Mouse (Mus musculus) spleen, adult 2 months (tissue): Measurements from ENCODE around the gene Exoc6. TPM values are rescaled to one million over a fixed set of nuclear protein-coding genes. Genes with fewer than 3 reads are reported as not detected.
"Not testable (repeated sequence)": the region's sequence is repeated elsewhere in the genome, so short reads cannot be mapped to it uniquely, and the experiment has no call there.

ENCODE experiments used
- DNase-seq, 2 experiments: peaks; one replicate each; pipeline versions ENCODE4 v3.0.0 to v3.0.0-alpha.2; 2012 to 2021; ENCODE audit warnings: low spot score in 2 of 2, low read depth in 1 of 2
- H3K27ac ChIP-seq: fragments of 200-500 bp; 2 replicates; pipeline ENCODE4 v1.5.1; 2012; ENCODE audit warnings: low read length, inconsistent platforms; ENCODE audit not compliant: insufficient read depth
- H3K27me3 ChIP-seq: fragments of 200-500 bp; 2 replicates; pipeline ENCODE4 v1.6.1; 2012; ENCODE audit warnings: mild to moderate bottlenecking, moderate library complexity, low read length, inconsistent platforms; ENCODE audit not compliant: control insufficient read depth, insufficient read depth
- H3K36me3 ChIP-seq: fragments of 200-500 bp; 2 replicates; pipeline ENCODE4 v1.6.1; 2012; ENCODE audit warnings: mild to moderate bottlenecking, low read length, inconsistent platforms; ENCODE audit not compliant: control insufficient read depth, insufficient read depth
- H3K4me1 ChIP-seq: fragments of 200-500 bp; 2 replicates; pipeline ENCODE4 v1.6.1; 2011; ENCODE audit warnings: inconsistent platforms; ENCODE audit not compliant: control insufficient read depth, insufficient read depth, insufficient read length
- H3K4me3 ChIP-seq: fragments of 200-500 bp; 2 replicates; pipeline ENCODE4 v1.5.1; 2011; ENCODE audit warnings: mild to moderate bottlenecking, inconsistent platforms; ENCODE audit not compliant: insufficient read depth, insufficient read length; ENCODE audit errors: extremely low read depth
- CTCF ChIP-seq: fragments of 200-500 bp; IDR thresholded peaks from 2 replicates; pipeline ENCODE4 v1.5.1; 2011; ENCODE audit warnings: mild to moderate bottlenecking, inconsistent platforms; ENCODE audit not compliant: insufficient read depth, insufficient read length, insufficient replicate concordance; ENCODE audit errors: extremely low read depth
- POLR2A ChIP-seq: fragments of 200-500 bp; IDR thresholded peaks from 2 replicates; pipeline ENCODE4 v1.6.1; 2011; ENCODE audit warnings: low read depth, low read length, inconsistent platforms
- WGBS: fragments of 180-500 bp; shearing (Covaris S2); methylation state at CpG from one replicate; pipeline ENCODE4 v1.1.7; 2018; 5-methylcytosine and 5-hydroxymethylcytosine counted together
- polyA plus RNA-seq: library from polyadenylated mRNA; depleted of rRNA; stranded (reverse); fragments of >200 nt; gene quantifications from 2 replicates; pipeline ENCODE4 v1.2.3, GENCODE M21; 2012

The Exoc6 gene
- polyA plus RNA-seq, 1 experiment: 8.6 TPM

DNA sequence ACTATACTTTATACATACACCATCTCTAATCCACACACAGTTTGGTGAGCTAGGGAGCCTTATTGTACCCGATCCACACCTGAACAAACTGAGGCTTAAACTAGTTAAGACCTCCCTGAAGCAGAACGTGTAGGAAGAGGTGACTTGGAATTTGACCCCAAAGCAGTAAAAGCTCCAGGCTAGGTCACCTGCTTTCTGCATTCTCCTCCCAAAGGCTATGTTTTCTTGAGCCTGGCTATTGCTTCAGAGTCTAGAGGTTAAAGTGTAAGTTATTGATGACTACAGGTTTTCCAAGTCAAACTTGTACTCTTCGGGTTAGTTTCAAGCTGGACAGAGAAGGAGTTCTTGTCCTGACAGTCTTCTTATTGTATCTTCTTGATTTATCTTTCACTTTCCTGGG is 5.0 kb upstream of the Exoc6 start:
- TF ChIP-seq POLR2A: no peak
- TF ChIP-seq CTCF: no peak
- H3K36me3 ChIP-seq: no peaks in the 10 kb centered on the region
- no peak overlapping the region for H3K4me3 ChIP-seq
- 82% methylated on average over 3 of the region's 3 CpGs for WGBS
- H3K4me1 ChIP-seq: peaks cover 6% of the 10 kb centered on the region; the same call in 1 of the 2 replicates
- no peak overlapping the region for H3K27ac ChIP-seq
- no peak for DNase-seq
- H3K27me3 ChIP-seq: no peaks in the 10 kb centered on the region

GRCm38 (mm10) chr19:37545725-37546124 is 4.5 kb upstream of the Exoc6 start:
- Histone ChIP-seq H3K4me3 (no peak overlapping the region), H3K4me1 (peaks cover 6% of the 10 kb centered on the region; the same call in 1 of the 2 replicates), H3K27me3 (no peaks in the 10 kb centered on the region), H3K36me3 (no peaks in the 10 kb centered on the region), H3K27ac (peak overlapping the region; percentile 41; the same call in 1 of the 2 replicates)
- DNase-seq: no peak
- TF ChIP-seq POLR2A: no peak
- TF ChIP-seq CTCF: no peak
- 91% methylated on average over 6 of the region's 6 CpGs for WGBS

DNA sequence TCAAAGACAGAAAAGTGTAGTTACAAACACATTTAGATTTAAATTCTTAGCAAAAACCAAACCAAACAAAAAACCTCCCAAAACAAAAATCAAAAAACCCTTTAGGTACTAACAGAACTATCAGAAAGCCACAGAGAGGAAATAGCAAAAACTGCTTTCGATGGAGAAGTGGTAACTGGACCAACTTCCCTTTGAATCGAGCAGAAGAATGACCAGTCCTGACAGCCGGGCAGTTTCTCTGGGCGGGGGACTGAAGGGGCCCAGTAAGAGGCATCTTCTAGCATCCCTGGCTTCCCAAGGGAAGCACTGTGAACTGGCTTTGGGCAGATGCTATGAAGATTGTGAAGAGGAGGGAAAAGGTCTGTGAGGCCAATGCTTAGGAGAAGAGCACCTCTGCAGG is 3.4 kb upstream of the Exoc6 start:
- H3K27ac ChIP-seq: peak overlapping the region; percentile 26
- no peak overlapping the region for H3K4me3 ChIP-seq
- H3K4me1 ChIP-seq: peaks cover 6% of the 10 kb centered on the region; the same call in 1 of the 2 replicates
- no peaks in the 10 kb centered on the region for H3K27me3 ChIP-seq
- WGBS: 11% methylated on average over 4 of the region's 4 CpGs
- no peak for DNase-seq
- H3K36me3 ChIP-seq: no peaks in the 10 kb centered on the region
- TF ChIP-seq POLR2A: no peak
- TF ChIP-seq CTCF: no peak

- Histone ChIP-seq H3K27me3 (no peaks in the 10 kb centered on the region), H3K36me3 (peaks cover 1% of the 10 kb centered on the region; the same call in 1 of the 2 replicates), H3K27ac (peak overlapping the region; percentile 99), H3K4me1 (peaks cover 13% of the 10 kb centered on the region), H3K4me3 (peak overlapping the region; percentile 99)
- WGBS: 6% methylated on average over 8 of the region's 8 CpGs
- TF ChIP-seq POLR2A: no peak
- DNase-seq: no peak
These were observed 885 bp downstream of the Exoc6 start for GRCm38 (mm10) chr19:37551040-37551566.

DNA sequence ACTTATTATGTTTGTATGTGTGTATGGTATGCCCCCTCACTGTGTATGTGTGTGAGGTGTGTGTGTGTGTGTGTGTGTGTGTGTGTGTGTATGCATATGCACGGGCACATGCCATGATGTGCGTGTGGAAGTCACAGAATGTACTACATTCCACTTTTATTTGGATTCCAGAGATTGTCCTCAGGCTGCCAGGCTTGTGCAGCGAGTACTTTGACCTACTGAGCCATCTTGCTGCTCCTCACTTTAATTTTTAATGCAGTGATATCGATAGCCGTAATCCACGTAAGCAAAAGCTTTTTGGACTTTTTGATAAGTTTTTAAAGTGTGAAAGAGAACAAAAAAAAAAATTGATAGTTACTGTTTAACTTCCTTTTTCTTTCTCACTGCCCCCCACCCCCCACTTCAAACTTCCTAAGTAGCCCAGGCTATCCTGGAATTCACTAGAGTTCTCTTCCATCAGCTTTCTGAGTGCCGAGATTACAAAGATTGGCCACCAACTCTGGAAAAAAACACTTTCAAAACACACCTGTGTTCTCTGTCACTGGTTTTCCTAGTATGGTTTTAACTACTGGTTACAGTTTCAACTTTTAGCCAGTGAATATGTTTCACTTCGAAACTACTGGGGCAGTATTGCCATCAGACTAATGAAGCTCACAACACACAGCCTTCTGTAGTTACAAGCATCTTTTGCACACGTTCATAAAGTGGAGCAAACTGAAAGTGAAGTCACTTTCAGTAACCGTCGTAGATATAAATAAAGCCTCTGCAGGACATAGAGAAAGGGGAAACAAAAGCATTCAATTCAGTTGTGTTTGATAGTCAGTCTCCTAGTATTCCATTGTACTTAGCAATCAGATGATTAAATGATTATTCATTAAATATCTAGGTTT is 3.4 kb downstream of the Exoc6 start:
- TF ChIP-seq POLR2A: no peak
- no peak for TF ChIP-seq CTCF
- peak overlapping the region; percentile 84 for H3K27ac ChIP-seq
- H3K27me3 ChIP-seq: no peaks in the 10 kb centered on the region
- no peak overlapping the region for H3K4me3 ChIP-seq
- peak in 1 of 2 experiments; percentile 48 for DNase-seq
- H3K4me1 ChIP-seq: peaks cover 9% of the 10 kb centered on the region
- peaks cover 1% of the 10 kb centered on the region; the same call in 1 of the 2 replicates for H3K36me3 ChIP-seq
- 38% methylated on average over 11 of the region's 11 CpGs for WGBS

- H3K4me1 ChIP-seq: peaks cover 14% of the 10 kb centered on the region
- DNase-seq, H3K27me3 ChIP-seq, H3K4me3 ChIP-seq, H3K36me3 ChIP-seq: not testable (repeated sequence)
- WGBS: 60% methylated on average over 5 of the region's 5 CpGs
- H3K27ac ChIP-seq: peak overlapping the region; percentile 54
These were observed 4.0 kb downstream of the Exoc6 start for GRCm38 (mm10) chr19:37554266-37554650.
